Mouse (Mus musculus) CD4-positive helper T cell, adult 2 months (primary cell): ENCODE measurements around the gene Mctp1.
A peak's percentile ranks its signal among the peaks of the same experiment; 100 is the strongest.

Experiments
- DNase-seq: peaks from one replicate; pipeline ENCODE4 v3.0.0-alpha.2; 2012; ENCODE audit warnings: low read depth, missing footprints, low spot score

Gene Mctp1

GRCm38 (mm10) chr13:76611499-76611898 is 227.2 kb downstream of the Mctp1 start:
- no peak for DNase-seq

GRCm38 (mm10) chr13:76620111-76620510 is 235.8 kb downstream of the Mctp1 start:
- no peak for DNase-seq

GRCm38 (mm10) chr13:76620525-76620924 is 236.2 kb downstream of the Mctp1 start:
- DNase-seq, result no peak

DNA sequence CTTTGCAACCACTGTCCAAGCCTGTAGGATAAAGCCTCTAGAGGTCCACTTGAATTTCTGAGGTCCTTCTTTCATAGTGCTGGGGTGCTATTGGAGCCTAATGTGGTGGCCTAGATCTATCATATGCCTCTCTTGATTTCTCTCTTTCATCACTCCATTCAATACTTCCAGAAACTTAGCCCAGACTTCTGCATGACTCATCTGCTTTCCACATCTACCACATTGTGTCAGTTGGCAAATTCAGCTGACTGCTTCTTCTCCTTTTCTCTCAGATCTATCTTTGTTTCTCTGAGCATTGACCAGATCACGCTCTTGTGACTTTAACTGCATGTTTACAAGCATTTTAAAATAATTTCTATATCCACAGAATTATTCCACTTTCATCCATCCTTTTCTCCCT is 249.4 kb downstream of the Mctp1 start:
- DNase-seq, result no peak

DNA sequence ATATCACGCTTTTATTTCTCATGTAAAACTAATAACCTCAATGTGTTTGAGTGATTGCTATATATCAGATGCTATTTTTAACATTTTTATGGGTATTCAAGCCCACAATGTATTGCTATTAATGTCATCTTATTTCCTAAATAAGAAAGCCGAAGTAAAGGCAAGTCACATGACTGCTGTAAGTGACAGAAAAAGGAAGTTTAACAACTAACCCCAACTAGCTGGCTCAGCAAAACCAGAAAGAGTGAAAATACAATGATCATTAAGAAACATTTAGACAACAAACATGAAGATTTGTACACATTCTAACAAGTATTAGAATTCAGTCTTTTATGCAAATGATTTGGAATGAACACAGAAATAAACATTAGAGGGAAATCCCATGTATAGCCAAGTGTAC is 253.9 kb downstream of the Mctp1 start:
- no peak for DNase-seq

GRCm38 (mm10) chr13:76659523-76659922 is 275.2 kb downstream of the Mctp1 start:
- no peak for DNase-seq

GRCm38 (mm10) chr13:76681286-76681685 is 297.0 kb downstream of the Mctp1 start:
- DNase-seq, result peak; percentile 14

- no peak for DNase-seq
Observed at GRCm38 (mm10) chr13:76689349-76689748, 305.0 kb downstream of the Mctp1 start.

DNA sequence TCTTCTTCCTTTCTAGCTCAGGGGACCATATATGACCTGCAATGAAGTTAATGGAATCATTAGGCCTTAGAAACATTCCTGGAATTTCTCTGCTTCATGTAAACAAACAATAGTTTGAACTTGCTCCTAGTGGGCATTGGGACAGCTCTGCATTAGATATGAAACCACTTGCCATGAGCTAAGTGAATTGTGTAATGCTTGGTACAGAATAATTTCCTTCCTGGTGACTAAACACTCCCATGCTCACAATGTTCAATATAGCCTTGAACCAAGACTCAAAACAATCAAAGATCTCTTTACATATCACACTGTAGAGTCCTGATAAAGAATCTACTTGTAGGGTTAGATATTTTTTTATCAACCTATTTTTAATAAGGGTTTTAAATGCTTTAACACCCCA is 305.8 kb downstream of the Mctp1 start:
- DNase-seq, result no peak

DNA sequence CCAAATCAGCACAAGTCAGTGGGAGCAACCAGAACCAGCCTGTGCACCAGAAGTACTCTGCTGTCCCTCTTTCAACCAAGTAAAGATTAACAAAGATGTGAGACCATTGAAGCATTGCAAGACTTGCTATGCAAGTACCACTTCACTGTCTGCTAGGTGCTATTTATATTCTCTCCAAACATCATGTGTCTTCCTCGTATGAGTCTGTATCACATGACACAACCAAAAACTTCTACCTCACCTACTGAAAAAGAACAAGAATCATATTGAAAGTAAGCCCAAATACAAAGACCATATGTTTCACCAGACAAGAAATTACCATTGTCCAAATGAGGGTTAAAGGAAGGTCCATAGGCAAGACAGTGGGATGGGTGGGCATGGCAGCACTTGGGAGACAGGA is 306.4 kb downstream of the Mctp1 start:
- DNase-seq, result no peak

- no peak for DNase-seq
Observed at GRCm38 (mm10) chr13:76734013-76734412, 349.7 kb downstream of the Mctp1 start.

- no peak for DNase-seq
Observed at GRCm38 (mm10) chr13:76750663-76751429, 366.5 kb downstream of the Mctp1 start.

- peak; percentile 7 for DNase-seq
Observed at GRCm38 (mm10) chr13:76759832-76760490, 375.6 kb downstream of the Mctp1 start.

GRCm38 (mm10) chr13:76799662-76800061 is 415.3 kb downstream of the Mctp1 start:
- DNase-seq, result no peak

- DNase-seq, result no peak
Observed at GRCm38 (mm10) chr13:76801126-76801632, 416.8 kb downstream of the Mctp1 start.

GRCm38 (mm10) chr13:76802051-76802728 is 417.9 kb downstream of the Mctp1 start:
- no peak for DNase-seq

DNA sequence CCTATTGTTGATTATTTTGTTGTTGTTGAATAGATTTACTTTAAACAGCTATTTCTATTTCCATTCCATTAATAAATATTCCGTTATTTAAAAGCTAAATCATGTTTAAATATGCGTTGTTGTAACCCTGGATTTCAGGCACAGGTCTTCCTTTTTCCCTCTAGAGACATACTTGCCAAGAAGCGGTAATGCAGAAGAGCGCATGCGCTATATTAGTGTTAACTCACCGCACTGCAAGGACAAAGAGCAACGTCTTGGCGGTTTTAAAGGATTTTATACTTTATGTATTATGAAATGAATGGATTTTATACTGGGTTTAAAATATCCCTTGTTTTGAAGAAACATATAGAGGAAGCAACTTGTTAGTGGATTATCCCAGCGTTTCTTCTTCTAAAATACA is 418.6 kb downstream of the Mctp1 start:
- no peak for DNase-seq

DNA sequence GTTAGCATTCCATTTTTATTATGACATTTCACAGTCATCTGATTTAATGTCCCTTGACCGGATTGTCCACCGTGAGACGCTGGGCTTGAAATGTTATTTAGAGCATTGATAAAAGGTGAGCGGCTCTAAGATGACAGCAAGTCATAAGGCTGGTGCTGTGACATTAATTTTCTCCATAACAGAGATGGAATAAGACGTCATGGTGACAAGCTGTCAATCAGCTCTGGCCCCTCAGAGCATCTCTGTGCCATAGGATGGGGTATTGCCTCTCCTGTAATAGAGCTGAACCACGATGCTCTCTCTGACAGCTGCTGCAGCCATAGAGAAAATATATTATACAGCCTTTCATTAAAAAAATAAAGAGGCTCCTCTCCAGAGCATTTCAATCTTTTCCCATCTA is 419.5 kb downstream of the Mctp1 start:
- DNase-seq, result no peak

- DNase-seq, result no peak
Observed at GRCm38 (mm10) chr13:76808871-76809390, 424.6 kb downstream of the Mctp1 start.

GRCm38 (mm10) chr13:76809802-76810201 is 425.5 kb downstream of the Mctp1 start:
- no peak for DNase-seq

GRCm38 (mm10) chr13:76810496-76810939 is 426.2 kb downstream of the Mctp1 start:
- DNase-seq, result no peak

DNA sequence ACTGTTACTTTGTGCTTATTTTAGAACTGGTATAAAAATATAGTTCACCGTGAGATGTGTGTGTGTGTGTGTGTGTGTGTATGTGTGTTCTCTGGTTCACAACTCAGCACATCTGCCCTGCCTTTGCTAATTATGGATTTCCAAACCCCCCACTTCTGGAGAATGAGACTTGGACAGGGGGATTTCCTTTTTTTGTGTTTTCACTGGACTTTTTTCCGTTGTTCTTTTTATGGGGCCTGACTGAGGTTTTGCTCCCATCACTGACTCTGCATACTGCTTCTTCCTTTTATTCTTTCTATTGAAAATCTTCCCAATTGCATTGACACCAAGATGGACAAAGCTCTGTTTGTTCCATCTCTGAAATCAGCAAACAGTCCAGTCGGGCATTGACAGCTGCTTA is 438.7 kb downstream of the Mctp1 start:
- no peak for DNase-seq
